Mouse (Mus musculus) liver, embryonic 12.5 days (tissue): ENCODE results near the gene Mrpl49. TPM values are rescaled to one million over a fixed set of nuclear protein-coding genes. Genes with fewer than 3 reads are reported as not detected.
A peak's percentile ranks its signal among the peaks of the same experiment; 100 is the strongest.

Experiments used
- ATAC-seq: fragments of 200-750 bp; cut with Nextera tagmentation; 2 replicates; pipeline ENCODE4 v1.8.0; 2017; ENCODE audit warnings: moderate number of reproducible peaks, mild to moderate bottlenecking, moderate library complexity
- H3K27ac ChIP-seq: fragments of 300-500 bp; sonication (generic); 2 replicates; pipeline ENCODE4 v1.5.1; 2016; ENCODE audit warnings: mild to moderate bottlenecking
- H3K27me3 ChIP-seq: fragments of 300-500 bp; sonication (generic); replicated peaks from 2 replicates; pipeline ENCODE4 v1.6.1; 2016; ENCODE audit warnings: mild to moderate bottlenecking, moderate library complexity
- H3K36me3 ChIP-seq: fragments of 300-500 bp; sonication (generic); 2 replicates; pipeline ENCODE4 v1.6.1; 2016; ENCODE audit warnings: mild to moderate bottlenecking, moderate library complexity
- H3K4me1 ChIP-seq: fragments of 300-500 bp; sonication (generic); 2 replicates; pipeline ENCODE4 v1.6.1; 2016
- H3K4me2 ChIP-seq: fragments of 300-500 bp; sonication (generic); 2 replicates; pipeline ENCODE4 v1.6.1; 2016; ENCODE audit warnings: mild to moderate bottlenecking, moderate library complexity
- H3K4me3 ChIP-seq: fragments of 300-500 bp; sonication (generic); 2 replicates; pipeline ENCODE4 v1.5.1; 2016; ENCODE audit warnings: mild to moderate bottlenecking, moderate library complexity
- H3K9ac ChIP-seq: fragments of 300-500 bp; sonication (generic); 2 replicates; pipeline ENCODE4 v1.6.1; 2016; ENCODE audit warnings: mild to moderate bottlenecking, moderate library complexity
- H3K9me3 ChIP-seq: fragments of 300-500 bp; sonication (generic); replicated peaks from 2 replicates; pipeline ENCODE4 v1.6.1; 2016; ENCODE audit warnings: mild to moderate bottlenecking, moderate library complexity
- WGBS: fragments of 180-500 bp; shearing (Covaris S2); methylation state at CpG from one replicate; pipeline ENCODE4 v1.1.7; 2016; ENCODE audit not compliant: insufficient replicate concordance; 5-methylcytosine and 5-hydroxymethylcytosine counted together
- polyA plus RNA-seq: library from polyadenylated mRNA; unstranded; fragments of >200 nt; fragmentation: Nextera tagmentation; extraction: Ambion mirVana; gene quantifications from 2 replicates; pipeline ENCODE4 v1.2.1, GENCODE M21; 2016

Gene Mrpl49
- polyA plus RNA-seq, 1 experiment from 2014 or later: 62.7 TPM

DNA sequence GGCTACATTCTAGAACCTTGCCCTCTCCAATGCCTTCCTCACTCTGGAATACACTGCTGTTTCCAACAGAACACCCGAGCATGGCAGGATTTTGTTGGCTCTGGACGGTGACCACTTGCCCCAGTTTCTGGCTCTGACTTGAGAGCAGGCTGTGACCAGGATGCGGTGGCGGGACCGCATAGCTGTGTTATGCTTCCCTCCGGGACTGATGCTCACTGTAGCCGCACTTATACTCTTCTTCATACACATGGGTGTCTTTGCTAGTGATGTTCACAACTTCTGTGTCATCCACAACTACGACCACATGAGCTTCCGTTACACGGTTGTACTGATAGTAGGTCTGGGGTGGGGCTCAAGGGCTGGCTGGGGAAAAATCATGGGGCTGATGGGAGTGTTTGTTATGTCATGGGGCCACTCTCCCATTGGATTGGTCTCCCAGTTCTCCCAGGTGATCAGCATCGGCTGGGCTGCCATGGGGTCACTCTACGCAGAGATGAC lies 22.4 kb upstream of the Mrpl49 start, which contains the start of gene Tmem262:
Tmem262 (plus strand) TSS at position 51 of the 498 bp plus-strand sequence.
- H3K4me2 ChIP-seq: no peak within 1 kb of the TSS
- H3K4me1 ChIP-seq: peaks cover 45% of the 10 kb centered on the region
- ATAC-seq: no peak
- no peak within 1 kb of the TSS for H3K4me3 ChIP-seq
- WGBS: 80% methylated on average over 12 of the region's 12 CpGs
- no peaks in the 10 kb centered on the region for H3K27me3 ChIP-seq
- no peak within 1 kb of the TSS for H3K27ac ChIP-seq
- H3K36me3 ChIP-seq: peaks cover 42% of the 10 kb centered on the region
- H3K9me3 ChIP-seq: no peaks in the 10 kb centered on the region
- H3K9ac ChIP-seq: no peak within 1 kb of the TSS

- Histone ChIP-seq H3K27me3 (no peaks in the 10 kb centered on the region), H3K4me1 (peaks cover 28% of the 10 kb centered on the region), H3K9me3 (no peaks in the 10 kb centered on the region), H3K4me3 (peak within 1 kb of the TSS; percentile 80), H3K27ac (peak within 1 kb of the TSS; percentile 80), H3K4me2 (peak within 1 kb of the TSS; percentile 83), H3K9ac (peak within 1 kb of the TSS; percentile 72), H3K36me3 (peaks cover 50% of the 10 kb centered on the region)
- ATAC-seq: peak; percentile 86
- WGBS: 1% methylated on average over 33 of the region's 33 CpGs
Measured at GRCm38 (mm10) chr19:6076564-6077393, 19.2 kb upstream of the Mrpl49 start, which contains the start of gene Vps51. Vps51 (minus strand) TSS chr19:6077231.

- Histone ChIP-seq H3K9ac (no peak overlapping the region), H3K27me3 (no peaks in the 10 kb centered on the region), H3K4me1 (peaks cover 31% of the 10 kb centered on the region), H3K36me3 (peaks cover 57% of the 10 kb centered on the region), H3K4me2 (no peak overlapping the region), H3K9me3 (no peaks in the 10 kb centered on the region), H3K4me3 (no peak overlapping the region), H3K27ac (no peak overlapping the region)
- WGBS: 87% methylated on average over 5 of the region's 5 CpGs
- no peak for ATAC-seq
Measured at GRCm38 (mm10) chr19:6073889-6074288, 16.3 kb upstream of the Mrpl49 start.

- 86% methylated on average over 19 of the region's 19 CpGs for WGBS
- H3K4me3 ChIP-seq: no peak overlapping the region
- H3K4me2 ChIP-seq: no peak overlapping the region
- no peak overlapping the region for H3K27ac ChIP-seq
- H3K9ac ChIP-seq: no peak overlapping the region
- no peak for ATAC-seq
- H3K27me3 ChIP-seq: no peaks in the 10 kb centered on the region
- no peaks in the 10 kb centered on the region for H3K9me3 ChIP-seq
- peaks cover 38% of the 10 kb centered on the region for H3K4me1 ChIP-seq
- H3K36me3 ChIP-seq: peaks cover 64% of the 10 kb centered on the region
Measured at GRCm38 (mm10) chr19:6071261-6071660, 13.7 kb upstream of the Mrpl49 start.

DNA sequence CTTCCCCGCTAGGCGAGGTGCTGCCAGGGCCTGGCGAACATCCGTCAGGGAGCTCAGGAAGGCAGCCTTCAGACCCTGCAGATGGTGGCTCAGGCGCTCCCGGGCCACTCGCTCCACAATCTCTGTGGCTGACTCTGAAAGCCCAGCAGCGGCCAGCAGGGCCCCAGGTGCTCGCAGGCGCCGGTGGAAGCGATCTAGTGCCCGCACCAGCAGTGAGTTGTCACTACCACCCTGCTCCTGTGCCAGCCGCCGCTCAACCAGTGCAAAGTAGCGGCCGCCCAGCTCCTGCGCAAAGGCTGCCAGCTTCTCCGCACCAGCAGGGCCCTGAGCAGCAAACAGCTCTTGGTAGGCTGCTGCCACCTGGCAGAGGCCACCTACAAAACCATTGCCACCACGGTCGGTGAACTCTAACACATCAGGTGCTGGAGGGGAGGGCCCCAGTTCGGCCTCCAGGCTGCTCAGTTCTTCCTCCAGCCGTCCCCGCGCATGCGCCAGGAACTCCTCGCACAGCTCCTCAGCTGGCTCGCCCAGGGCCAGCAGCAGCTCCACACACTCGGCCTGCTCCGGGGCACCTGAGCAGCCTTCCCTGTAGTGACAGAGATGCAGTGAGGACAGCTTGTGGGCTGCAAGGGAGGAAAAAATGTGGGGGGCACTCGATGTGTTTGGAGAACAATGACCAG lies 13.1 kb upstream of the Mrpl49 start:
- ATAC-seq: no peak
- Histone ChIP-seq H3K4me3 (no peak overlapping the region), H3K9me3 (no peaks in the 10 kb centered on the region), H3K9ac (no peak overlapping the region), H3K27me3 (no peaks in the 10 kb centered on the region), H3K4me2 (no peak overlapping the region), H3K4me1 (peaks cover 38% of the 10 kb centered on the region), H3K27ac (no peak overlapping the region), H3K36me3 (peaks cover 64% of the 10 kb centered on the region)
- 86% methylated on average over 31 of the region's 31 CpGs for WGBS

GRCm38 (mm10) chr19:6069851-6070250 lies 12.3 kb upstream of the Mrpl49 start:
- Histone ChIP-seq H3K4me3 (no peak overlapping the region), H3K9ac (no peak overlapping the region), H3K4me1 (peaks cover 32% of the 10 kb centered on the region), H3K9me3 (no peaks in the 10 kb centered on the region), H3K27ac (no peak overlapping the region), H3K36me3 (peaks cover 57% of the 10 kb centered on the region), H3K4me2 (no peak overlapping the region), H3K27me3 (no peaks in the 10 kb centered on the region)
- ATAC-seq: no peak
- 85% methylated on average over 10 of the region's 10 CpGs for WGBS

- Histone ChIP-seq H3K27me3 (no peaks in the 10 kb centered on the region), H3K4me3 (no peak overlapping the region), H3K9me3 (no peaks in the 10 kb centered on the region), H3K27ac (0 out of 2 replicates have a peak overlapping the region, but pooled peaks have one; percentile 4), H3K4me2 (no peak overlapping the region), H3K4me1 (peaks cover 32% of the 10 kb centered on the region), H3K36me3 (peaks cover 49% of the 10 kb centered on the region), H3K9ac (no peak overlapping the region)
- ATAC-seq: no peak
- WGBS: 79% methylated on average over 4 of the region's 4 CpGs
Measured at GRCm38 (mm10) chr19:6068951-6069350, 11.4 kb upstream of the Mrpl49 start.

GRCm38 (mm10) chr19:6067724-6068415 lies 10.3 kb upstream of the Mrpl49 start, which contains the start of gene Tm7sf2:
Tm7sf2 (minus strand) TSS chr19:6068373.
- Histone ChIP-seq H3K9ac (peak within 1 kb of the TSS; percentile 70), H3K4me3 (peak within 1 kb of the TSS; percentile 60), H3K27me3 (no peaks in the 10 kb centered on the region), H3K27ac (peak within 1 kb of the TSS; percentile 77), H3K9me3 (no peaks in the 10 kb centered on the region), H3K4me1 (peaks cover 42% of the 10 kb centered on the region), H3K36me3 (peaks cover 46% of the 10 kb centered on the region), H3K4me2 (peak within 1 kb of the TSS; percentile 95)
- WGBS: 14% methylated on average over 33 of the region's 33 CpGs
- peak; percentile 91 for ATAC-seq

GRCm38 (mm10) chr19:6067011-6067723 lies 9.6 kb upstream of the Mrpl49 start:
- Histone ChIP-seq H3K27me3 (no peaks in the 10 kb centered on the region), H3K9ac (peak overlapping the region; percentile 70), H3K4me2 (peak overlapping the region; percentile 95), H3K4me3 (peak overlapping the region; percentile 60), H3K27ac (peak overlapping the region; percentile 77), H3K4me1 (peaks cover 49% of the 10 kb centered on the region), H3K9me3 (no peaks in the 10 kb centered on the region), H3K36me3 (peaks cover 41% of the 10 kb centered on the region)
- WGBS: under 1% methylated on average over 30 of the region's 30 CpGs
- peak; percentile 72 for ATAC-seq

GRCm38 (mm10) chr19:6066571-6066970 lies 9.0 kb upstream of the Mrpl49 start:
- peak overlapping the region; percentile 95 for H3K4me2 ChIP-seq
- H3K9ac ChIP-seq: peak overlapping the region; percentile 70
- peak overlapping the region; percentile 77 for H3K27ac ChIP-seq
- no peaks in the 10 kb centered on the region for H3K27me3 ChIP-seq
- H3K4me3 ChIP-seq: peak overlapping the region; percentile 60
- H3K9me3 ChIP-seq: no peaks in the 10 kb centered on the region
- H3K4me1 ChIP-seq: peaks cover 54% of the 10 kb centered on the region
- ATAC-seq: no peak
- 43% methylated on average over 5 of the region's 5 CpGs for WGBS
- H3K36me3 ChIP-seq: peaks cover 40% of the 10 kb centered on the region

DNA sequence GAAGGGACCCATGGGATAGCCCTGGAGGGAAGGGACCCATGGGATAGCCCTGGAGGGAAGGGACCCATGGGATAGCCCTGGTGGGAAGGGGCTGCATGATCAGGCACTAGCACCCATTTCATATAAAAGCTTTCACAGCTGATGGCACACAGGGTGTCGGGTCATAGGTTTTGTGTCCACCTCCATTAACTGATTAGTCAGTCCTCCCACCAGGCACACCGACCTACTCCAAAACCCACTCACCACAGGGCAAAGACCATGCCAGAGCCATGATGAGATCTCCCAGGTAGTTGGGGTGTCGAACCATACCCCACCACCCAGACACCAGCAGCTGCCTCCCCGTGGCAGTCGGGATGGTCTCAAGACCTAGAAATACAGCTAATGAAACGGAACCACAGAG lies 5.5 kb upstream of the Mrpl49 start:
- Histone ChIP-seq H3K9ac (peak overlapping the region; percentile 96; the same call in 1 of the 2 replicates), H3K9me3 (no peaks in the 10 kb centered on the region), H3K4me2 (peak overlapping the region; percentile 100), H3K36me3 (peaks cover 28% of the 10 kb centered on the region), H3K27me3 (no peaks in the 10 kb centered on the region), H3K4me3 (peak overlapping the region; percentile 92; the same call in 1 of the 2 replicates), H3K27ac (no peak overlapping the region), H3K4me1 (peaks cover 67% of the 10 kb centered on the region)
- ATAC-seq: no peak
- WGBS: 84% methylated on average over 6 of the region's 6 CpGs
